Comparison of ENCODE assay signal across 30 mouse cellular contexts in genomic region chr16:84796678-84797077, GRCm38 (mm10). TPM values are rescaled to one million over a fixed set of nuclear protein-coding genes. Genes with fewer than 3 reads are reported as not detected.
A peak's percentile ranks its signal among the peaks of the same experiment; 100 is the strongest.
DNase-seq lines count a peak whose midpoint lies in the region; ATAC-seq and TF ChIP-seq lines count a peak whose summit lies in the region.
"Had no signal": no experiment of that assay in that cellular context is flagged by ENCODE, and none has a peak within 500 bp of the region (broad histone marks: within the 10 kb centered on the region; RNA-seq: fewer than 3 reads in every experiment).

No protein-coding gene starts in this region.

- H3K9ac ChIP-seq in lung, embryonic 14.5 days, result no peak overlapping the region
- H3K9ac ChIP-seq: embryonic facial prominence, embryonic 12.5 days; embryonic facial prominence, embryonic 15.5 days; forebrain, postnatal 0 days; heart, embryonic 13.5 days; hindbrain, embryonic 14.5 days had no signal

- no peaks in the 10 kb centered on the region for H3K9me3 ChIP-seq in lung, embryonic 14.5 days (ENCODE audit: low read depth, low read length)
- H3K9me3 ChIP-seq: embryonic facial prominence, embryonic 12.5 days; embryonic facial prominence, embryonic 15.5 days; G1E; heart, embryonic 10.5 days; heart, embryonic 13.5 days had no signal

- intact Hi-C loops in heart, postnatal 14 days (cut with DNase I), result no loop called here

- H3K4me3 ChIP-seq in lung, embryonic 14.5 days (ENCODE audit: low read depth, low read length), result no peak overlapping the region
- no peak overlapping the region for H3K4me3 ChIP-seq in lung, adult 2 months (replicated peaks; ENCODE audit: extremely low read depth, low read depth, low read length)
- H3K4me3 ChIP-seq: embryonic facial prominence, embryonic 12.5 days; embryonic facial prominence, embryonic 15.5 days; heart, embryonic 10.5 days; heart, embryonic 13.5 days had no signal

- no peak for TF ChIP-seq POLR2A in lung, adult 2 months (IDR thresholded peaks at IDR 0.05; ENCODE audit: borderline replicate concordance, extremely low read depth, low read depth, low read length)

- H3K36me3 ChIP-seq in lung, embryonic 14.5 days (ENCODE audit: insufficient read depth), result no peaks in the 10 kb centered on the region
- H3K36me3 ChIP-seq: embryonic facial prominence, embryonic 12.5 days; embryonic facial prominence, embryonic 15.5 days; G1E; heart, embryonic 10.5 days; heart, embryonic 13.5 days had no signal

- ATAC-seq in lung, embryonic 14.5 days (ENCODE audit: insufficient read depth), result no peak
- ATAC-seq: forebrain, embryonic 14.5 days; forebrain, postnatal 0 days; hindbrain, postnatal 0 days; inflammation-experienced regulatory T-cells, adult 6 months; Patski had no signal

- no peaks in the 10 kb centered on the region for H3K4me1 ChIP-seq in lung, embryonic 14.5 days (ENCODE audit: insufficient read depth)
- H3K4me1 ChIP-seq in lung, adult 2 months (ENCODE audit: control insufficient read depth, insufficient read depth, low read length), result peaks cover 6% of the 10 kb centered on the region
- H3K4me1 ChIP-seq: embryonic facial prominence, embryonic 12.5 days; embryonic facial prominence, embryonic 15.5 days; heart, embryonic 10.5 days had no signal

- H3K27me3 ChIP-seq in lung, embryonic 14.5 days (ENCODE audit: insufficient read depth, low read length), result no peaks in the 10 kb centered on the region
- H3K27me3 ChIP-seq: CH12.LX; embryonic facial prominence, embryonic 12.5 days; embryonic facial prominence, embryonic 15.5 days; heart, embryonic 13.5 days; Patski had no signal

- DNase-seq in heart, adult 11 months, result peak; percentile 85
- no peak for DNase-seq in heart, postnatal 14 days
- peak; percentile 9 for DNase-seq in lung, embryonic 14.5 days
- DNase-seq in lung, adult 2 months, result no peak
- DNase-seq in lung, postnatal 36 days, result peak; percentile 35
- no peak for DNase-seq in lung, adult 18-20 months
- DNase-seq in testis, postnatal 14 days (ENCODE audit: low spot score), result no peak
- DNase-seq: adrenal gland, postnatal 10 days; adrenal gland, postnatal 36 days; B cell, adult 2 months; cerebellum, adult 11 months; cerebellum, adult 2 months; cerebellum, adult 9-11 months; cerebellum, postnatal 25 days; forebrain, postnatal 0 days; gastrocnemius, postnatal 10 days; gastrocnemius, postnatal 36 days; heart, postnatal 4 days had no signal

- no peak overlapping the region for H3K4me2 ChIP-seq in lung, embryonic 14.5 days
- H3K4me2 ChIP-seq: embryonic facial prominence, embryonic 12.5 days; embryonic facial prominence, embryonic 15.5 days; heart, embryonic 13.5 days; hindbrain, embryonic 14.5 days had no signal

- 76% methylated on average over 9 of the region's 9 CpGs for WGBS in lung, embryonic 14.5 days
- WGBS in lung, adult 2 months, result 62% methylated on average over 9 of the region's 9 CpGs

- H3K27ac ChIP-seq in lung, embryonic 14.5 days (ENCODE audit: low read depth), result no peak overlapping the region
- H3K27ac ChIP-seq: embryonic facial prominence, embryonic 12.5 days; embryonic facial prominence, embryonic 15.5 days; heart, embryonic 10.5 days; heart, embryonic 13.5 days; hindbrain, embryonic 14.5 days; hindbrain, postnatal 0 days had no signal

- no peak for TF ChIP-seq CTCF in lung, embryonic 14.5 days (IDR thresholded peaks at IDR 0.05; ENCODE audit: low read depth)
- no peak for TF ChIP-seq CTCF in lung, adult 2 months (IDR thresholded peaks at IDR 0.05; ENCODE audit: insufficient read depth, low read length)

RNA-seq across cellular contexts. Expression of gene Jam2, which starts 22.8 kb away (rescaled TPM):
- 10 to 100 TPM; 56.8 to 62.4 TPM for total RNA-seq in heart, postnatal 14 days (2021)
- 12.4 and 14.9 TPM in 2 replicates for polyA plus RNA-seq in lung, embryonic 14.5 days (2014; fragmentation: Nextera tagmentation; extraction: Ambion mirVana)
- 13.4 and 16.6 TPM in 2 replicates for polyA plus RNA-seq in lung, adult 2 months (2012; rRNA removed)
- total RNA-seq: granulocyte monocyte progenitor cell, adult 5-6 weeks had no signal
- polyA plus RNA-seq: G1E had no signal

RNA-seq across cellular contexts. Expression of gene Gabpa, which starts 38.0 kb away (rescaled TPM):
- 10 to 100 TPM; 41.5 to 43.8 TPM for total RNA-seq in heart, postnatal 14 days (2021)
- 47.4 and 47.5 TPM in 2 replicates for polyA plus RNA-seq in lung, embryonic 14.5 days (2014; fragmentation: Nextera tagmentation; extraction: Ambion mirVana)
- polyA plus RNA-seq in lung, adult 2 months (2012; rRNA removed), result 5.2 and 10.7 TPM in 2 replicates

RNA-seq across cellular contexts. Expression of gene Atp5j, which starts 38.7 kb away (rescaled TPM):
- total RNA-seq in heart, postnatal 14 days (2021), result 1,000 to 10,000 TPM; 1,607 to 1,650 TPM
- polyA plus RNA-seq in lung, embryonic 14.5 days (2014; fragmentation: Nextera tagmentation; extraction: Ambion mirVana), result 842 and 905 TPM in 2 replicates
- 117 and 167 TPM in 2 replicates for polyA plus RNA-seq in lung, adult 2 months (2012; rRNA removed)

Comparison
In these comparisons a context has a peak if more than half of its experiments do, and no peak if none do; other contexts are left out.
1. DNase-seq: peak in heart, adult 11 months (single experiment), lung, embryonic 14.5 days (single experiment) and lung, postnatal 36 days (single experiment); none in heart, postnatal 14 days (0 of 2), lung, adult 2 months (single experiment), lung, adult 18-20 months (0 of 2) and testis, postnatal 14 days (single experiment).